Mouse (Mus musculus): ENCODE measurements around the gene Mmp25. TPM values are rescaled to one million over a fixed set of nuclear protein-coding genes. Genes with fewer than 3 reads are reported as not detected.
"Not testable (repeated sequence)": the region's sequence is repeated elsewhere in the genome, so short reads cannot be mapped to it uniquely, and the experiment has no call there.

Gene Mmp25
- total RNA-seq, 2 experiments from 2014 or later = 0.57 TPM; not detected in 1

- ATAC-seq (replicated peaks; ENCODE audit: poor library complexity, severe bottlenecking) = peak; percentile 40
Measured at GRCm38 (mm10) chr17:23603542-23603941, 41.5 kb downstream of the Mmp25 start.

- no peak for ATAC-seq (replicated peaks; ENCODE audit: poor library complexity, severe bottlenecking)
Measured at GRCm38 (mm10) chr17:23603077-23603476, 42.0 kb downstream of the Mmp25 start.

- no peak for ATAC-seq (replicated peaks; ENCODE audit: poor library complexity, severe bottlenecking)
Measured at GRCm38 (mm10) chr17:23601836-23602585, 43.1 kb downstream of the Mmp25 start.

GRCm38 (mm10) chr17:23600641-23601622 is 44.1 kb downstream of the Mmp25 start, which contains the start of gene Zscan10:
Gene Zscan10 (plus strand): TSS chr17:23600856.
- no peak for ATAC-seq (replicated peaks; ENCODE audit: poor library complexity, severe bottlenecking)

GRCm38 (mm10) chr17:23599605-23600063 is 45.4 kb downstream of the Mmp25 start:
- no peak for ATAC-seq (replicated peaks; ENCODE audit: poor library complexity, severe bottlenecking)

GRCm38 (mm10) chr17:23598582-23599552 is 46.2 kb downstream of the Mmp25 start, which contains the start of gene Zfp13:
Gene Zfp13 (minus strand): TSS chr17:23599487.
- ATAC-seq (replicated peaks; ENCODE audit: poor library complexity, severe bottlenecking) = peak; percentile 91

- not testable (repeated sequence) for ATAC-seq (replicated peaks; ENCODE audit: poor library complexity, severe bottlenecking)
Measured at GRCm38 (mm10) chr17:23595139-23595538, 49.9 kb downstream of the Mmp25 start.

GRCm38 (mm10) chr17:23592926-23593300 is 52.2 kb downstream of the Mmp25 start:
- peak; percentile 61 for ATAC-seq (replicated peaks; ENCODE audit: poor library complexity, severe bottlenecking)

- ATAC-seq (replicated peaks; ENCODE audit: poor library complexity, severe bottlenecking) = peak; percentile 98
Measured at GRCm38 (mm10) chr17:23592208-23592925, 52.7 kb downstream of the Mmp25 start.

GRCm38 (mm10) chr17:23587253-23587652 is 57.8 kb downstream of the Mmp25 start:
- ATAC-seq (replicated peaks; ENCODE audit: poor library complexity, severe bottlenecking) = no peak

GRCm38 (mm10) chr17:23585721-23586491 is 59.2 kb downstream of the Mmp25 start:
- peak; percentile 47 for ATAC-seq (replicated peaks; ENCODE audit: poor library complexity, severe bottlenecking)

- no peak for ATAC-seq (replicated peaks; ENCODE audit: poor library complexity, severe bottlenecking)
Measured at GRCm38 (mm10) chr17:23584786-23585185, 60.3 kb downstream of the Mmp25 start.

Other genes with a start within 250 kb of the Mmp25 start
- not detected in 2 replicates for gene Vmn2r117, start 165.6 kb downstream of the Mmp25 start, total RNA-seq (2014; fragmentation: Nextera tagmentation)
- not detected in 2 replicates for gene Vmn2r117, start 165.6 kb downstream of the Mmp25 start, total RNA-seq (2017)
- 4.9 and 6.9 TPM in 2 replicates for gene Zfp213, start 81.0 kb downstream of the Mmp25 start, total RNA-seq (2014; fragmentation: Nextera tagmentation)
- 9.7 and 10.7 TPM in 2 replicates for gene Zfp213, start 81.0 kb downstream of the Mmp25 start, total RNA-seq (2017)
- 1.7 and 2.2 TPM in 2 replicates for gene Zfp13, start 45.8 kb downstream of the Mmp25 start, total RNA-seq (2014; fragmentation: Nextera tagmentation)
- 0.46 and 0.56 TPM in 2 replicates for gene Zfp13, start 45.8 kb downstream of the Mmp25 start, total RNA-seq (2017)
- not detected in 2 replicates for gene Zscan10, start 44.4 kb downstream of the Mmp25 start, total RNA-seq (2014; fragmentation: Nextera tagmentation)
- gene Zscan10, start 44.4 kb downstream of the Mmp25 start, total RNA-seq (2017) = not detected in 2 replicates
- gene Bicdl2, start 15.2 kb upstream of the Mmp25 start, total RNA-seq (2014; fragmentation: Nextera tagmentation) = not detected in 2 replicates
- gene Bicdl2, start 15.2 kb upstream of the Mmp25 start, total RNA-seq (2017) = not detected in 2 replicates
- gene Hcfc1r1, start 28.3 kb upstream of the Mmp25 start, total RNA-seq (2014; fragmentation: Nextera tagmentation) = 48.9 and 51.5 TPM in 2 replicates
- 13.5 and 16.6 TPM in 2 replicates for gene Hcfc1r1, start 28.3 kb upstream of the Mmp25 start, total RNA-seq (2017)
- gene Thoc6, start 28.6 kb upstream of the Mmp25 start, total RNA-seq (2014; fragmentation: Nextera tagmentation) = 49.8 and 50.2 TPM in 2 replicates
- gene Thoc6, start 28.6 kb upstream of the Mmp25 start, total RNA-seq (2017) = 37.1 and 39.3 TPM in 2 replicates
- gene Tnfrsf12a, start 32.2 kb upstream of the Mmp25 start, total RNA-seq (2014; fragmentation: Nextera tagmentation) = 5.1 and 7.8 TPM in 2 replicates
- gene Tnfrsf12a, start 32.2 kb upstream of the Mmp25 start, total RNA-seq (2017) = 4.7 and 7.7 TPM in 2 replicates
- gene Cldn6, start 34.0 kb upstream of the Mmp25 start, total RNA-seq (2014; fragmentation: Nextera tagmentation) = 0.67 TPM in 1 of 2 replicates, not detected in the other
- not detected in 2 replicates for gene Cldn6, start 34.0 kb upstream of the Mmp25 start, total RNA-seq (2017)
- not detected in 2 replicates for gene Cldn9, start 38.7 kb upstream of the Mmp25 start, total RNA-seq (2014; fragmentation: Nextera tagmentation)
- not detected in 2 replicates for gene Cldn9, start 38.7 kb upstream of the Mmp25 start, total RNA-seq (2017)
- not detected in 2 replicates for gene 1520401A03Rik, start 77.5 kb upstream of the Mmp25 start, total RNA-seq (2014; fragmentation: Nextera tagmentation)
- gene 1520401A03Rik, start 77.5 kb upstream of the Mmp25 start, total RNA-seq (2017) = not detected in 2 replicates
- gene Pkmyt1, start 81.1 kb upstream of the Mmp25 start, total RNA-seq (2014; fragmentation: Nextera tagmentation) = 63.7 and 86.7 TPM in 2 replicates
- gene Pkmyt1, start 81.1 kb upstream of the Mmp25 start, total RNA-seq (2017) = 22.0 and 24.3 TPM in 2 replicates
- gene Paqr4, start 95.6 kb upstream of the Mmp25 start, total RNA-seq (2014; fragmentation: Nextera tagmentation) = 0.69 and 2.4 TPM in 2 replicates
- gene Paqr4, start 95.6 kb upstream of the Mmp25 start, total RNA-seq (2017) = 2.2 and 2.5 TPM in 2 replicates
- gene Kremen2, start 100.6 kb upstream of the Mmp25 start, total RNA-seq (2014; fragmentation: Nextera tagmentation) = not detected in 2 replicates
- gene Kremen2, start 100.6 kb upstream of the Mmp25 start, total RNA-seq (2017) = not detected in 2 replicates
- gene Flywch1, start 126.3 kb upstream of the Mmp25 start, total RNA-seq (2014; fragmentation: Nextera tagmentation) = 10.3 and 17.5 TPM in 2 replicates
- gene Flywch1, start 126.3 kb upstream of the Mmp25 start, total RNA-seq (2017) = 15.2 and 22.4 TPM in 2 replicates
- 0.80 and 7.2 TPM in 2 replicates for gene Flywch2, start 140.8 kb upstream of the Mmp25 start, total RNA-seq (2014; fragmentation: Nextera tagmentation)
- gene Flywch2, start 140.8 kb upstream of the Mmp25 start, total RNA-seq (2017) = 0.30 TPM in 1 of 2 replicates, not detected in the other
- 563 and 623 TPM in 2 replicates for gene Srrm2, start 145.3 kb upstream of the Mmp25 start, total RNA-seq (2014; fragmentation: Nextera tagmentation)
- gene Srrm2, start 145.3 kb upstream of the Mmp25 start, total RNA-seq (2017) = 126 TPM in 2 replicates
- 318 and 455 TPM in 2 replicates for gene Elob, start 183.9 kb upstream of the Mmp25 start, total RNA-seq (2014; fragmentation: Nextera tagmentation)
- gene Elob, start 183.9 kb upstream of the Mmp25 start, total RNA-seq (2017) = 124 and 129 TPM in 2 replicates
- gene Prss33, start 190.8 kb upstream of the Mmp25 start, total RNA-seq (2014; fragmentation: Nextera tagmentation) = not detected in 2 replicates
- gene Prss33, start 190.8 kb upstream of the Mmp25 start, total RNA-seq (2017) = not detected in 2 replicates
- gene Prss32, start 198.6 kb upstream of the Mmp25 start, total RNA-seq (2014; fragmentation: Nextera tagmentation) = not detected in 2 replicates
- gene Prss32, start 198.6 kb upstream of the Mmp25 start, total RNA-seq (2017) = not detected in 2 replicates
- not detected in 2 replicates for gene Prss41, start 198.9 kb upstream of the Mmp25 start, total RNA-seq (2014; fragmentation: Nextera tagmentation)
- gene Prss41, start 198.9 kb upstream of the Mmp25 start, total RNA-seq (2017) = not detected in 2 replicates
- gene Prss21, start 222.8 kb upstream of the Mmp25 start, total RNA-seq (2014; fragmentation: Nextera tagmentation) = not detected in 2 replicates
- gene Prss21, start 222.8 kb upstream of the Mmp25 start, total RNA-seq (2017) = not detected in 2 replicates
- gene Dcpp1, start 235.6 kb upstream of the Mmp25 start, total RNA-seq (2014; fragmentation: Nextera tagmentation) = not detected in 2 replicates
- gene Dcpp1, start 235.6 kb upstream of the Mmp25 start, total RNA-seq (2017) = not detected in 2 replicates
- not detected in 2 replicates for gene Dcpp2, start 235.6 kb upstream of the Mmp25 start, total RNA-seq (2014; fragmentation: Nextera tagmentation)
- gene Dcpp2, start 235.6 kb upstream of the Mmp25 start, total RNA-seq (2017) = not detected in 2 replicates

Measured in granulocyte monocyte progenitor cell, adult 5-6 weeks (primary cell).